Mouse (Mus musculus) lung, postnatal 0 days (tissue): Measurements from ENCODE around the gene Arhgap30. TPM values are rescaled to one million over a fixed set of nuclear protein-coding genes. Genes with fewer than 3 reads are reported as not detected.

Experiments
- ATAC-seq: fragments of 200-750 bp; cut with Nextera tagmentation; 2 replicates; pipeline ENCODE4 v1.8.0; 2017; ENCODE audit warnings: moderate library complexity
- DNase-seq: peaks from one replicate; pipeline ENCODE4 v3.0.0-alpha.2; 2016; ENCODE audit warnings: low spot score
- H3K27ac ChIP-seq: fragments of 300-500 bp; sonication (generic); 2 replicates; pipeline ENCODE4 v1.5.1; 2014; ENCODE audit warnings: antibody characterized with exemption, mild to moderate bottlenecking, low read length, mixed read lengths
- H3K27me3 ChIP-seq: fragments of 300-500 bp; sonication (generic); replicated peaks from 2 replicates; pipeline ENCODE4 v1.6.1; 2014; ENCODE audit warnings: low read length, mixed read lengths; ENCODE audit not compliant: insufficient read depth
- H3K36me3 ChIP-seq: fragments of 300-500 bp; sonication (generic); 2 replicates; pipeline ENCODE4 v1.6.1; 2014; ENCODE audit warnings: low read length, mixed read lengths; ENCODE audit not compliant: insufficient read depth
- H3K4me1 ChIP-seq: fragments of 300-500 bp; sonication (generic); 2 replicates; pipeline ENCODE4 v1.6.1; 2014; ENCODE audit warnings: antibody characterized with exemption, low read depth, low read length, mixed read lengths; ENCODE audit not compliant: insufficient read depth
- H3K4me2 ChIP-seq: fragments of 300-500 bp; sonication (generic); replicated peaks from 2 replicates; pipeline ENCODE4 v1.6.1; 2014; ENCODE audit warnings: low read depth, mild to moderate bottlenecking, low read length, moderate library complexity, mixed read lengths
- H3K4me3 ChIP-seq: fragments of 300-500 bp; sonication (generic); 2 replicates; pipeline ENCODE4 v1.5.1; 2014; ENCODE audit warnings: low read depth, low read length
- H3K9ac ChIP-seq: fragments of 300-500 bp; sonication (generic); replicated peaks from 2 replicates; pipeline ENCODE4 v1.6.1; 2014; ENCODE audit warnings: low read depth, mild to moderate bottlenecking
- H3K9me3 ChIP-seq: fragments of 300-500 bp; sonication (generic); 2 replicates; pipeline ENCODE4 v1.6.1; 2016; ENCODE audit warnings: low read length, mixed read lengths
- CTCF ChIP-seq: IDR thresholded peaks from 2 replicates; pipeline ENCODE4 v1.5.1; 2016; ENCODE audit warnings: antibody characterized with exemption, mild to moderate bottlenecking
- EP300 ChIP-seq: IDR thresholded peaks from 2 replicates; pipeline ENCODE4 v1.6.1; 2016; ENCODE audit warnings: antibody characterized with exemption, mild to moderate bottlenecking, control low read depth
- WGBS: fragments of 180-500 bp; shearing (Covaris S2); extraction: QIAGEN DNeasy Blood & Tissue Kit; methylation state at CpG from one replicate; pipeline ENCODE4 v1.1.7; 2014; 5-methylcytosine and 5-hydroxymethylcytosine counted together
- polyA plus RNA-seq: library from polyadenylated mRNA; unstranded; fragments of >200 nt; fragmentation: Nextera tagmentation; extraction: Ambion mirVana; gene quantifications from 2 replicates; pipeline ENCODE4 v1.2.1, GENCODE M21; 2015

The Arhgap30 gene
- polyA plus RNA-seq, 1 experiment from 2014 or later = 3.5 TPM

DNA sequence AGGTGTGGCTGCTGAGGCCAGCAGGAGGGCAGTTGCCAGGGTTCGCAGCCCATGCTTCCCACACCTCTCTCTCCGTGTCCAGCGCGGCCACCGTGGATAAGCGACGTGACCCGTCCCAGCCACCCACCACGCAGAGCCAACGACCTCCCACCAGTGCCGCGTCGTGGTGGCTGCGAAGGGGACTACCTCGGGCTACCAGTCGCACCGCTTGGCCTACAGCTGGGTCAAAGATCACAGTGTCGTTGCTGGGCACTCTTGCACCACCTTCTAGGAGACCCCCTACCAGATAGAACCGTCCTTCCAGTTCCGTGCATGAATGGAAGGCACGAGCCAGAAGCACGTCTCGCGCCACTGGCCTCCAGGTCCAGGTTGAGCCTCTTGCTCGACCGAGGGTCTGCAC is 28.5 kb upstream of the Arhgap30 start:
- Histone ChIP-seq H3K27ac (no peak overlapping the region), H3K4me2 (peak overlapping the region; percentile 56), H3K9ac (0 out of 2 replicates have a peak overlapping the region, but pooled peaks have one; percentile 42), H3K4me3 (peak overlapping the region; percentile 43), H3K4me1 (peaks cover 4% of the 10 kb centered on the region; the same call in 1 of the 2 replicates), H3K36me3 (peaks cover 7% of the 10 kb centered on the region), H3K27me3 (no peaks in the 10 kb centered on the region), H3K9me3 (peaks cover 7% of the 10 kb centered on the region)
- peak; percentile 15 for ATAC-seq
- 17% methylated on average over 25 of the region's 26 CpGs for WGBS
- TF ChIP-seq EP300 (no peak), CTCF (no peak)
- no peak for DNase-seq

DNA sequence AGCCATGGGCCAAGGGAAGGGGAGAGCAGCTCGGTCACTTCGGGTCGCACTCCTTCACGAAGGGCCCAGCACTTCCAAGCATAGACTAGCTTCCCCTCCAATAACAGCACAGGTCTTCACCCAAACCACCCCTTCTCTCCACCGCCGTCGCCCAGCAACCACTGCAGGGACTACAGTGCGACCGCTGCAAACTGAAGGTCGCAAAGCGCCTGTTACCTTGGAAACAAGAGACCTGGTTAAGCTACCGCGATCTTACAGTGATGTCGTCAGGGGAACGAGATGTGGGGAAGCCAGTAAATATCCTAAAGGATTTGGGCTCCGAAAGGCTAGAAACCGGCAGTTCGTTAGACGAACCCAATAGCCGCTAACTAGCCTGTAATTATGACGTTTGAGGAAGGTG is 28.1 kb upstream of the Arhgap30 start, which contains the start of gene Klhdc9:
TSS of gene Klhdc9 (minus strand) at position 143 of the 400 bp plus-strand sequence.
- H3K9me3 ChIP-seq = peaks cover 7% of the 10 kb centered on the region
- DNase-seq (peak; percentile 98), ATAC-seq (peak; percentile 96)
- H3K9ac ChIP-seq = peak within 1 kb of the TSS; percentile 42
- no peaks in the 10 kb centered on the region for H3K27me3 ChIP-seq
- 3% methylated on average over 21 of the region's 21 CpGs for WGBS
- peaks cover 7% of the 10 kb centered on the region for H3K36me3 ChIP-seq
- H3K27ac ChIP-seq = peak within 1 kb of the TSS; percentile 55
- H3K4me1 ChIP-seq = peaks cover 4% of the 10 kb centered on the region; the same call in 1 of the 2 replicates
- peak within 1 kb of the TSS; percentile 43 for H3K4me3 ChIP-seq
- H3K4me2 ChIP-seq = peak within 1 kb of the TSS; percentile 56
- TF ChIP-seq EP300 (no peak), CTCF (no peak)

DNA sequence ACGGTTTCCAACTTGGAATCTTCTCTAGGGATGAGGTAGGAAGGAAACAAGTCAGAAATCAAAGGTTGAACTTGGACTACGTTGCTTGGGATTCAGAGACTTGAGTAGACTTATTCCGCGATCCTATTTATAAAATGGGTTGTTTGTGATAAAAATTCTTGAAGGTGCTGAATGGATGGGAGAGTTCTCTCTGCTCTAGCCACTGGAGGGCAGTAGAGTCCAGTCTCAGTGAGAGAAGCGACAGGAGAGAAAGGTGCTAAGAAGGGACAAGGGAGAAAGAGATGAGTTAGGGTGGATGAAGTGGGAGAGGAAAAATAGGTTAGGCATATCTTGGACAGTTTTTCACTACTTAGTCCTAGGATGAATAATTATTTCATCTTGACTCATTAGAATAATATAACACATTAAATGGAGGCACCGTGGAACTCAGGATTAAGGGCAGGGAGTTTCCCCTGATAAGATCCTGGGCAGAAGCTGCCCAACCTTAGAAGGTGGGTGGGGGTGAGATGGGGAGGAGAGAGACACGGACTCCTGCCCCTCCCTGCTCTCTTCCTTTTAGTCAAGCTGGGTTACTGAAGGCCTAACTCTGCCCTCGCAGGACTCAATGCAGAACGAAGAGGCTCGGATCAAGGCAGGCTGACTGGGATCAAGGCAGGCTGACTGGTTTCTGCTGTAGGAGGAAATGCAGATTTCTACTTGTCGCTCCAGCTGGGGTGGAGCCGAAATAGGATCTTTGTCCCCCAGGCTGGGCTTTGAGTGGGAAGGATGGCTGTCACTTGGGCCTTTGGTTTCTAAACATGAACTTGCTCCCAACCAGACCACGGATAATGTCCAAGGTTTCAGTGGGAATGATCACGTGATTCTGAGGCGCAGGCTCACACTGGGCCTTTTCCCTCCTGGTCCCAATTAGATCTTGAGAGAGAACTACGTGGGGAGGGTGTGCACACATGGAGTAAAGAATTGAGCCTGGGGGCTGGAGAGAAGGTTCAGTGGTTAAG is 27.3 kb upstream of the Arhgap30 start:
- DNase-seq = peak; percentile 91
- no peaks in the 10 kb centered on the region for H3K27me3 ChIP-seq
- peaks cover 3% of the 10 kb centered on the region; the same call in 1 of the 2 replicates for H3K4me1 ChIP-seq
- peaks cover 6% of the 10 kb centered on the region for H3K36me3 ChIP-seq
- peaks cover 7% of the 10 kb centered on the region for H3K9me3 ChIP-seq
- H3K4me2 ChIP-seq = peak overlapping the region; percentile 56
- ATAC-seq = peak; percentile 74
- WGBS = 30% methylated on average over 16 of the region's 16 CpGs
- H3K4me3 ChIP-seq = peak overlapping the region; percentile 43
- TF ChIP-seq EP300 (no peak), CTCF (peak; percentile 96)
- H3K9ac ChIP-seq = peak overlapping the region; percentile 42
- H3K27ac ChIP-seq = peak overlapping the region; percentile 55

GRCm38 (mm10) chr1:171365934-171366333 is 22.8 kb upstream of the Arhgap30 start:
- Histone ChIP-seq H3K4me2 (no peak overlapping the region), H3K9me3 (no peaks in the 10 kb centered on the region), H3K4me1 (0 out of 2 replicates have a peak, but pooled peaks cover 4% of the 10 kb centered on the region), H3K27ac (no peak overlapping the region), H3K36me3 (no peaks in the 10 kb centered on the region), H3K9ac (no peak overlapping the region), H3K27me3 (no peaks in the 10 kb centered on the region), H3K4me3 (no peak overlapping the region)
- ATAC-seq (0 out of 2 replicates have a peak, but pooled peaks have one; percentile 20), DNase-seq (peak; percentile 61)
- TF ChIP-seq EP300 = no peak
- TF ChIP-seq CTCF = no peak
- WGBS = 40% methylated on average over 7 of the region's 7 CpGs

GRCm38 (mm10) chr1:171369845-171370556 is 18.8 kb upstream of the Arhgap30 start, which contains the start of gene Nectin4:
TSS of gene Nectin4 (plus strand) at chr1:171370099.
- 19% methylated on average over 20 of the region's 20 CpGs for WGBS

More at GRCm38 (mm10) chr1:171369845-171370556, 18.8 kb upstream of the Arhgap30 start, which contains the start of gene Nectin4:
- Histone ChIP-seq H3K9me3 (no peaks in the 10 kb centered on the region), H3K27me3 (no peaks in the 10 kb centered on the region), H3K27ac (peak within 1 kb of the TSS; percentile 89), H3K9ac (peak within 1 kb of the TSS; percentile 9), H3K4me3 (peak within 1 kb of the TSS; percentile 8; the same call in 1 of the 2 replicates), H3K36me3 (no peaks in the 10 kb centered on the region), H3K4me2 (peak within 1 kb of the TSS; percentile 36), H3K4me1 (peaks cover 4% of the 10 kb centered on the region; the same call in 1 of the 2 replicates)
- ATAC-seq = peak; percentile 90
- peak; percentile 81 for DNase-seq
- TF ChIP-seq CTCF (no peak), EP300 (no peak)
